Mouse (Mus musculus) lung, postnatal 0 days (tissue): Measurements from ENCODE around the gene Ankrd44.

ENCODE experiments used
- CTCF ChIP-seq: IDR thresholded peaks from 2 replicates; pipeline ENCODE4 v1.5.1; 2016; ENCODE audit warnings: antibody characterized with exemption, mild to moderate bottlenecking
- EP300 ChIP-seq: IDR thresholded peaks from 2 replicates; pipeline ENCODE4 v1.6.1; 2016; ENCODE audit warnings: antibody characterized with exemption, mild to moderate bottlenecking, control low read depth

DNA sequence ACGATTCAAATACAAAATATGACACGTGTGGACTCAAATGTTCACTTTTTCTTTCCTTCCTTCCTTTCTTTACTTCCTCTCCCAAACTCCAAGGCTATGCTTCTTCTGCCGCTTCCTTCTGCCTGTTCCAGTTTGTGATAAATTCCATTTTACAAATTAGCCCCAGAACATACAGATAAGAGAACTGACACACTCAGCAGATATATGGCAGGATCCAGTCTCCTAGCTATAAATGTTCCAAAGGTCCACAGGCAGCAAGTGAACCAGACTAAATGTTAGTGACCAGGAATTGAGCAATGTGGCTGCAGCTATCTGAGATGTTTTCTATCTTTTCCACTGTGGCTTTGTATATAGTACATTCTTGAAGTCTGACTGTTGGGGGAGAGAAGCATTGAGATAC lies 168.9 kb downstream of the Ankrd44 start:
- TF ChIP-seq EP300 = no peak
- no peak for TF ChIP-seq CTCF
